Mouse (Mus musculus) spleen, adult 2 months (tissue): Measurements from ENCODE around the gene Cep290.

Experiments used
- CTCF ChIP-seq: fragments of 200-500 bp; IDR thresholded peaks from 2 replicates; pipeline ENCODE4 v1.5.1; 2011; ENCODE audit warnings: mild to moderate bottlenecking, inconsistent platforms; ENCODE audit not compliant: insufficient read depth, insufficient read length, insufficient replicate concordance; ENCODE audit errors: extremely low read depth
- POLR2A ChIP-seq: fragments of 200-500 bp; IDR thresholded peaks from 2 replicates; pipeline ENCODE4 v1.6.1; 2011; ENCODE audit warnings: low read depth, low read length, inconsistent platforms

- TF ChIP-seq CTCF (no peak), POLR2A (no peak)
Observed at GRCm38 (mm10) chr10:100584178-100584577, 96.8 kb downstream of the Cep290 start.
